Mouse (Mus musculus) adrenal gland, adult 8-10 months (tissue): ENCODE measurements around the gene Gm17359. TPM values are rescaled to one million over a fixed set of nuclear protein-coding genes. Genes with fewer than 3 reads are reported as not detected.
"Not testable (repeated sequence)": the region's sequence is repeated elsewhere in the genome, so short reads cannot be mapped to it uniquely, and the experiment has no call there.

Experiments
- DNase-seq: peaks from one replicate; pipeline ENCODE4 v3.0.0; 2022
- total RNA-seq, 4 experiments: library from RNA; stranded (reverse); gene quantifications; 2 replicates each; pipeline ENCODE4 v1.2.4; 2022

Gene Gm17359
- total RNA-seq, 4 experiments from 2014 or later: not detected

- DNase-seq: no peak
Measured at GRCm38 (mm10) chr3:79416944-79417680, 80.7 kb downstream of the Gm17359 start.

- no peak for DNase-seq
Measured at GRCm38 (mm10) chr3:79418921-79419320, 82.5 kb downstream of the Gm17359 start.

GRCm38 (mm10) chr3:79425441-79425840, 89.0 kb downstream of the Gm17359 start:
- no peak for DNase-seq

- DNase-seq: no peak
Measured at GRCm38 (mm10) chr3:79433593-79433992, 97.1 kb downstream of the Gm17359 start.

GRCm38 (mm10) chr3:79434436-79434835, 98.0 kb downstream of the Gm17359 start:
- no peak for DNase-seq

GRCm38 (mm10) chr3:79434985-79435384, 98.5 kb downstream of the Gm17359 start:
- DNase-seq: no peak

DNA sequence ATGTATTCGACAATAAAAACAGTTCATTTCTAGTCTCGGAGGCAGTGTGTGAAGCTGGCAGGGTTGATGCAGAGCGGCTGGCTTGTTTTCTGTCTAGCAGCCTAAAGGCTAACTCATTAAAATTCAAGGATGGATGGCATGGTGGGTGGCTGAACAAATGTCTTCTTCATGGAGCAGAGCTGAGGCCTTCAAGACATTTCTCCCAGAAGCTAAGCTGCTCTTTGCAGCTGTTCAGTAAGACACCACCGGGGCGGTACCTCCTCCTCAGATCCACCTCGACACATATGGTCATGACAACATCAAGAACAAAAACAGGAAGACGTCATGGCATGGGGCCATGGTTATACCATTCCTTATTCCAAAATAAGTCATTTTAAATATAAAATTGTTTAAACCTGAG, 99.7 kb downstream of the Gm17359 start:
- DNase-seq: no peak

DNA sequence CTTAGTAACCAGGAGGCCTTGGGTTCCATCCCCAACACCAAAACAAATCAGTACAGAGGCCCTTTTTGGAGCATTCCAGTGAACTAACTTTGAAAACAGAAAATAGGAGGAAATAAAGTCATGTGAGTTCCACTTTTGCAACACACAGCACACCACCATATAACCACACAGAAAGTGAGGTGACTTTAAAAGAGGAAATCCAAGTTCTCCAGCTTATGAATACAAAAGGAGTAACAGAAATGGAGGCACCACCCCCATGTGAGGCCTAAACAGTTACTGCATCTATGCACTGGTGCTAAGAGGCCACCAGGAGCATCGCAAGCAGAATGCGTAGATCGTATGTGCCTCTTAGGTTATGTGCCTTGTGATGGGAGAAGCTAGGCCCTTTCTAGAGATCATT, 101.8 kb downstream of the Gm17359 start:
- DNase-seq: no peak

DNA sequence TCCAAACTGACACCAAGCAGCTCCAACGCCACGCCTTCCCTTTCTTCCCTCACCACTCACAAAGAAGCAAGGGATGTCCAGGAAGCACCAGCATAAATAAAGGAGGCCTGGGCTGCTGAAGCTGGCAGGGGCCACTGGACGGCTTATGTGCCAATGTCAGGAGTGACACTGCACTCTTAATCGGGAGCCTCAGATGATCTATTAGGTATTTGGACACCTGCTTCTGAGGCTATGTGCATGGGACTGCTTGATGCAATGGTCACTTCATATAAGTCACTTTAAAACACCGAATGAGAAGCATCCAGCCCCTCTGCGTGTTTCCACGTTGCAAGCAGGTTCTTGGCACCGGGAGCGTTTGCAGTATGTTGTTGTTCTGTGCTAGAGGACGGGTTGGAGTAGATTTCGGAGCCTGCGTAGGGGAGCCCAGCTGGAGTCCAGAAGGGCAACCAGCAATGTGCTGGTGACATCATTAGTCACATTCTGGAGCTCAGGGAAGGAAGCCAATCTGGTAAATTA, 104.6 kb downstream of the Gm17359 start:
- no peak for DNase-seq

- no peak for DNase-seq
Measured at GRCm38 (mm10) chr3:79443850-79444249, 107.4 kb downstream of the Gm17359 start.

DNA sequence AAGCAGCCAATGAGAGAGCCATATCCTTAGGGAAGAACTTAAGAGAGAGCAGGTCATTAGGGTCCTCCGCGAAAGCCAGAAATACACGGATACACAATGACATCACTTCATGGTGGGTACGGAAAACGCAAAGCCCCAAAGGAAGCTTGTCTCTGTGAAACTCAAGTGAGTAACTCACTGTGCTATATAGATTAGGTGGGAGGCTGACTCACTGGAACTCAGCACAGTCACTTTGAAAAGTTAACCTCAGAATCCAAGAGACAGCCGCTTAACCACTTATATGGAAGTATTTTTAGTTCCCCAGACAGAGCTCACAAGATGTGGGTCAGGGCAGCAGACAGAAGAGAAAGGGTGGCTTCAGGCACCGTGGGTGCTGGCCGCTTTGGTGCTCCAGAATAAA, 108.6 kb downstream of the Gm17359 start:
- no peak for DNase-seq

GRCm38 (mm10) chr3:79446124-79446523, 109.7 kb downstream of the Gm17359 start:
- DNase-seq: no peak

DNA sequence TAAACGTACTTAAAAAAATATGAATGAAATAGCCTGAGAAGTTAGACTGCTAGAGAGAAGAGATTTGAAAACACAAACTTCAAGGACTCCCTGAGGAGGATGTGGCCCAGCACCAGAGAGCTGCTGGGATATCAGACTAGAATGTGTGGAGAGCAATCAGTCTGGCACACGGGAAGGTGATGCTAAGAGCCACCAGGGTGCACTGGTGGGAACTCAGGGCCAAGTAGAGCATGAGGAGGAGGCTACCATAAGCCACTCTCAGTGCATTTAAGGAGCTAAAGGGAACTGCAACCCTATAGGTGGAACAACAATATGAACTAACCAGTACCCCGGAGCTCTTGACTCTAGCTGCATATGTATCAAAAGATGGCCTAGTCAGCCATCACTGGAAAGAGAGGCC, 110.2 kb downstream of the Gm17359 start:
- DNase-seq: not testable (repeated sequence)

GRCm38 (mm10) chr3:79448421-79448820, 112.0 kb downstream of the Gm17359 start:
- DNase-seq: no peak

DNA sequence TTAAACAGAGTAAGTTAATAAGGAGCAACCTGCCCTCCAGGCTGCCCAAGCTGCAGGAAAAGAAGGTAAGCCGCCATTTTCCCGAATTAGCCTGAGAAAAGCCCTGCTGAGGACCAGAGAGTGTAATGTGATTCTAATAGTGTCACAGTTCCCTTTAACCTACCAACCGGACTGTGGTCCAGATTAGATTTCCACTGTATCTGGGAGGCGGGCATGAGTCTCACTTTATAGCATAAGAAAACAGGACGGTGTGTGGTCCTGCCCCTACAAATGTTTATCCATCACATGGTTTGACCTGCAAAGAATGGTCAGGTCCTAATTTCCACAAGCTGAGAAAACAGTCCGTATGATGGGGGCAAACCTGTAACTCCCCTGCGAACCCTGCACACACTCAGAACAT, 112.9 kb downstream of the Gm17359 start:
- DNase-seq: no peak

DNA sequence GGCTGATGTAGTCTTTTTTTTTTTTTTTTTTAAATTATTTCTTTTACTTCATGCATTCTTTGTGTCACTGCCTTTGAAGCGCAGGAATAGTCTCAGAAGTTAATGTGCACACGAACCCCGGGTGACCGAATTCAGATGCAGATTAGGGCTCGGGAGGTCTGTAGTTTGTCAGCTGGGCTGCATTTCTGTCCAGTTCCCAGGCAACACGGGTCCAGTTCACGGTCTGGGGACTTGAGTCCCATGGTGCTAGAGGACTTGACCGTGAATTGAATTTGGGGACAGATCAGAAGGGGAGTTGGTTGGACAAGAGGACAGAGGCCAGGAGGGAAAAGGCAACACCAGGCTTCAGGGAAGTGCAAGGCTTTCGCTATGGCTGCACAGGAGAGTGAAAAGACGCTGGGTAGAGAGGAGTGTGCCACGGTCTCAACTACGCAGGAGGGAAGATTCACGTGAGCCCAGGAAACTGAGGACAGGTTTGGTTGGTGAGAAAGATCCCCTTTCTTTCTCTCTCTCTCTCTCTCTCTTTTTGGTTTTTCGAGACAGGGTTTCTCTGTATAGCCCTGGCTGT, 116.3 kb downstream of the Gm17359 start:
- no peak for DNase-seq

GRCm38 (mm10) chr3:79455761-79456160, 119.3 kb downstream of the Gm17359 start:
- DNase-seq: no peak

DNA sequence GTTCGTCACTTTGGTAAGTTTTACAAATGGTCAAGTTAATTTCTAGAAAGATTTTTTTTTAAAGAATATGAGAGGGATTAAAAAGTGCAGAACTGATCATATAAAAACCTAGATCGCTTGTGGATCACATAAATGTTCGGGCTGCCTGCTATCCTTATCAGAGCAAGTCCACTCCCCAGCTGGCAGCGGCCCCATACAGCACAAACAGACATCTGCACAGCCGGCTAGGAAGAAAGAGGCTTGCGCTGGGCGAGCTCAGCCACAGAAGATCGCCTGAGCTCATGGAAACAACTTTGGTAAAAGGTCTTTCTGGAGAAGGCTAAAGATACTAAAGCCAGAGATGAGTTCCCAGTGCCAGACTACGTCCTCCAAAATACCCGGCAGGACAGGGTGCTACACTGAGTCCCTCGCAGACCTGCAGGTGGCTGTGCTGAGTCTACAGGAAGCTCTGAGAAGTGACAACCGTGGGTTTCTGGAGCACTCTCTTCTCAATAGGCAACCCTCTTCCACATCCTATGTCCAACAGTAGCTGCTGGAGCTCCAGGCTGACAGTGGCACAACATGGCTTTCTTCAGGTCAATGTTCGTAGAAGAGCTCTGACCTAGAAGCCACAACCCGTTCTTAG, 122.3 kb downstream of the Gm17359 start:
- no peak for DNase-seq

DNA sequence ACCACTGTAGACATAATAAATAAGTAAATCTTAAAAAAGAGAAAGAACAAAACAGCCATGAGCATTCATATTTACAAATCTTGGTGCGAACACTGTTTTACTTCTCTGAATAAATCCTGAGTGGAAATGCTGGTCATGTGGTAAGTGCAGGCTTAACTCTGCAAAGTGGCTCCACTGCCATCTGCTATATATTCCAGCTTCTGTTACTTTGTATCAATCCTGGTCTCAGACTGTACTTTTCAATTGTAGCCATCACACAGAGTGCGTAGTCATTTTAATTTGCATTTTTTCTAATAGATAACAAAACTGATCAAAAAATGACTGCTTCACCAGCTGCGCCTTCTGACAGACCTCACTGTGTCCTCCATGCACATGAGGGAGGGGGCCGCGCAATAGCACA, 133.0 kb downstream of the Gm17359 start:
- DNase-seq: no peak

DNA sequence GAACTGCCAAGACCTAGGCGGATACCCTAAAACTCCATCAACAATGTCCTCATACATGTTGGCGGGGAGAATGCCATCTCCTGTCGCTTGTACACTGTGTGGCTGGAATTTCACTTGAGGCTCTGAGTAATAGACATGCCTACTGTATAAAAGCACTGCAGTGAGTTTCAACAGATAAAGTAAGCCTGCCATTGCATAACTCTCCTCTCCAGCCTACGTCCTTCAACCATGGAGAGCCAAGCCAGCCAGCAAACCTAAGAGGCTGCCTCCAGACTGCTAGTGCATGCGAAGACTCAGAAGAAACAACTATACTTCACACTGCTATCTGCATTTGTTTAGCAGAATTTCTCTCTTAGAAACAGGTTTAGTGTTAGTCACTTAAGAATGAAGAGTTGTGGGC, 135.9 kb downstream of the Gm17359 start:
- peak; percentile 31 for DNase-seq

- no peak for DNase-seq
Measured at GRCm38 (mm10) chr3:79474911-79475310, 138.4 kb downstream of the Gm17359 start.

DNA sequence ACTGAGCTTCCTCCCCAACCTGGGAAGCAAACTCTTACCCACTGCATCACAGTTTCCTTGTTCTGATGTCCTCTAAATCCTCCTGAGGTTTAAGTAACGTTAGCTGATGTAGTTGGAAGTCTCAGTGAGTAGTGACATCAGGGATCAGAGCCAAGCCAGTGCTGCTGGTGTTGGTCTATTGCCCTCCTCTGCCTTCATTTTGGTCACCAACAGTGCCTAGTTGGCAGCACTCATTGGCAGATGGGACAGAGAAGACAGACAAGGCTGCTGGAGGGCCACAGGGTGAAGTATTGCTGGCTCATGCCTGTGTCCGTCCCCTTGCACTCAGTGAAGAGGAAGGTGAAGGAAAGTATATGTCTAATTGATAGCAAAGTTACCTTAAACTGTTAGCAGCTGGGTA, 139.5 kb downstream of the Gm17359 start:
- no peak for DNase-seq

- DNase-seq: no peak
Measured at GRCm38 (mm10) chr3:79478400-79478799, 141.9 kb downstream of the Gm17359 start.

DNA sequence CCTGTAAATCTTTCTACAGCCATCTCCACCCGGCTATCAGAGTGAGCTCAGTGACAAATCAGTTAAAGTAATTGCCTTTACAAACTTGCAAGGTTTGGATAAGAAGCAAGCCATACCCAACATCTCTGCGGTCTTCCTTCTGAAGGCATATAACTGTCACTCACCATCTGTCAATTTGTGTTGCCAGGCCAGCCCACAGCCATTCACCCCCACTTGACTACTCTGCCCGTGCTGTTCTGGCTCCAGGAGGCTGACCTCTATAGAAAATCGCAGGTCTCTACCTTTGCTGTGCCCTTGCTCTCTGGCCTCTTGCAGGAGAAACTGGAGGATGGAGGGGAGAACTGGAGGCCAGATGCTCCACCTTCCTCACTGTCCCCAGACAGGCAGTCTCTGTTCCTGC, 142.4 kb downstream of the Gm17359 start:
- no peak for DNase-seq
